Mouse (Mus musculus): ENCODE data around the gene Tmtc4. TPM values are rescaled to one million over a fixed set of nuclear protein-coding genes. Genes with fewer than 3 reads are reported as not detected.

Gene Tmtc4
- 4.3 and 5.4 TPM in 2 replicates for polyA plus RNA-seq (2012; rRNA removed)

GRCm38 (mm10) chr14:122983226-122984215 lies at the start of gene Tmtc4:
Gene Tmtc4, minus strand, starts transcription at chr14:122984035.
- Histone ChIP-seq H3K36me3 (ENCODE audit: control insufficient read depth, insufficient read depth, low read length) (no peaks in the 10 kb centered on the region), H3K4me1 (ENCODE audit: control insufficient read depth, insufficient read depth, insufficient read length, low read length) (peaks cover 9% of the 10 kb centered on the region; the same call in 1 of the 2 replicates), H3K27me3 (ENCODE audit: control insufficient read depth, insufficient read depth, low read length) (no peaks in the 10 kb centered on the region), H3K27ac (ENCODE audit: insufficient read depth, low read depth, low read length) (peak within 1 kb of the TSS; percentile 85), H3K4me3 (ENCODE audit: low read depth, low read length) (peak within 1 kb of the TSS; percentile 72)
- peak; percentile 18; the same call in 1 of the 2 replicates for TF ChIP-seq CTCF (IDR thresholded peaks at IDR 0.05; ENCODE audit: extremely low read depth, insufficient read length, insufficient replicate concordance, low read depth, low read length)
- TF ChIP-seq POLR2A (IDR thresholded peaks at IDR 0.05; ENCODE audit: low read depth, low read length) = peak; percentile 95; the same call in 1 of the 2 replicates
- 2% methylated on average over 50 of the region's 54 CpGs for whole genome bisulfite sequencing

DNA sequence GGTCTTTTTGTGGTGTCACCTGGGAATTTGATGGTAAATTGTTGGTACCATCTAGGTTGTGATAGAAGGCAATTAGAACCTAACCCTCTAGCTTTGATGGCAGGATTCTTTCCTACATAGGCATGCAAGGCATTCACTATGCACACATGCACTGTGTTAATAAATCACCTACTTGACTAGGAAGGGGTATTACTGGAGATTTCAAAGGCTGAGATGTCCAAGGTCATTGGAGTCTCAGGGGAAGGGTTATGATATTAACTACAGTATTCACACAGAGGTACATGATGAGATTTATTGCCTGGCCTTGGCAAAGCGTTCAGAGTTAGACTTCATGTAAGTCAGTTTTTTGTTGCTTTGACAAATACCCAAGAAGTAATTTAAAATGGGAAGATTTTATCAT lies 48.6 kb upstream of the Tmtc4 start:
- Histone ChIP-seq H3K4me1 (ENCODE audit: control insufficient read depth, insufficient read depth, insufficient read length, low read length) (no peaks in the 10 kb centered on the region), H3K27ac (ENCODE audit: insufficient read depth, low read depth, low read length) (no peak overlapping the region), H3K4me3 (ENCODE audit: low read depth, low read length) (no peak overlapping the region), H3K27me3 (ENCODE audit: control insufficient read depth, insufficient read depth, low read length) (no peaks in the 10 kb centered on the region), H3K36me3 (ENCODE audit: control insufficient read depth, insufficient read depth, low read length) (no peaks in the 10 kb centered on the region)
- WGBS = 41% methylated on average over 1 of the region's 1 CpGs
- TF ChIP-seq POLR2A (IDR thresholded peaks at IDR 0.05; ENCODE audit: low read depth, low read length) (no peak), CTCF (IDR thresholded peaks at IDR 0.05; ENCODE audit: extremely low read depth, insufficient read length, insufficient replicate concordance, low read depth, low read length) (no peak)

DNA sequence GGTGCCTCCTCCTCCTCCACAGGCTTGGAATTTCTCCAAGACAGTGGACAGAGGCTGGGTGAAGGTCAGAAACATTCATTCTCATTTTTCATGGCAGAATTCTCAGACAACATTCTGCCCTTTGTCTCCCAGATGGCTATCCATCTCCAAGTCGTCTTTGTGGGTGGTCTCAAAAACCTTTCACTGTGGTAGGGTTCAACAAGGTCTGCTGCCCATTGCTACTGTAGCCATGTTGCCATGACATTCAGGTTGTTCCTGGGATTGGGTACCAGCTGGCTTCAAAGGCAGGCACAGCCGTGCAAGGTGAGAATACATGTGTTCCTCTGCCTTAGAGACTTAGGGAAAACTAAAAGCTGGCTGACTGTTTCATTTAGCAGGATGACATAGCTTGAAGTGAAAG lies 44.0 kb upstream of the Tmtc4 start:
- WGBS = 50% methylated on average over 2 of the region's 2 CpGs
- Histone ChIP-seq H3K4me3 (ENCODE audit: low read depth, low read length) (no peak overlapping the region), H3K4me1 (ENCODE audit: control insufficient read depth, insufficient read depth, insufficient read length, low read length) (no peaks in the 10 kb centered on the region), H3K27me3 (ENCODE audit: control insufficient read depth, insufficient read depth, low read length) (no peaks in the 10 kb centered on the region), H3K27ac (ENCODE audit: insufficient read depth, low read depth, low read length) (no peak overlapping the region), H3K36me3 (ENCODE audit: control insufficient read depth, insufficient read depth, low read length) (no peaks in the 10 kb centered on the region)
- TF ChIP-seq POLR2A (IDR thresholded peaks at IDR 0.05; ENCODE audit: low read depth, low read length) = no peak
- no peak for TF ChIP-seq CTCF (IDR thresholded peaks at IDR 0.05; ENCODE audit: extremely low read depth, insufficient read length, insufficient replicate concordance, low read depth, low read length)

DNA sequence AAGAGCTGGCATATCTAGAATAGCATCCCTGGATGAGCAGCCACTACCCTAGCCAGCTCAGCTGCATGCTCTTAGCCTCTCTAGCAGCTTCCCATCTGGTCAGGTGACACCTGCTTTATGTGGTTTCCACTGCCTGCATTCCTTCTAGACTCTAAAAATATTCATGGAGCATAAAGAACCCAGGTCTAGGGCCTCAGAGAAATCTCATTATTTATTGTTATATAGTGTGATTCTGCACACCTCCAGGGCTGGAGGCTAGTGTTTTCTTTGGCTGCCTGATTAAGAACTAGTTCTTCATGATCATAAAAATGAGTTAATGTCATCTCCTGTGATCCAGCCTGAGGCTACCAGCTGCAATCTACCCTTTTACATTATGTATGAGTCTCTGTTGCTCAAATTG lies 39.1 kb upstream of the Tmtc4 start:
- H3K4me1 ChIP-seq (ENCODE audit: control insufficient read depth, insufficient read depth, insufficient read length, low read length) = no peaks in the 10 kb centered on the region
- H3K27me3 ChIP-seq (ENCODE audit: control insufficient read depth, insufficient read depth, low read length) = no peaks in the 10 kb centered on the region
- no peak for TF ChIP-seq CTCF (IDR thresholded peaks at IDR 0.05; ENCODE audit: extremely low read depth, insufficient read length, insufficient replicate concordance, low read depth, low read length)
- no peak for TF ChIP-seq POLR2A (IDR thresholded peaks at IDR 0.05; ENCODE audit: low read depth, low read length)
- no peak overlapping the region for H3K4me3 ChIP-seq (ENCODE audit: low read depth, low read length)
- no peaks in the 10 kb centered on the region for H3K36me3 ChIP-seq (ENCODE audit: control insufficient read depth, insufficient read depth, low read length)
- no peak overlapping the region for H3K27ac ChIP-seq (ENCODE audit: insufficient read depth, low read depth, low read length)

- 73% methylated on average over 1 of the region's 1 CpGs for WGBS
- no peaks in the 10 kb centered on the region for H3K27me3 ChIP-seq (ENCODE audit: control insufficient read depth, insufficient read depth, low read length)
- TF ChIP-seq POLR2A (IDR thresholded peaks at IDR 0.05; ENCODE audit: low read depth, low read length) (no peak), CTCF (IDR thresholded peaks at IDR 0.05; ENCODE audit: extremely low read depth, insufficient read length, insufficient replicate concordance, low read depth, low read length) (no peak)
- no peaks in the 10 kb centered on the region for H3K36me3 ChIP-seq (ENCODE audit: control insufficient read depth, insufficient read depth, low read length)
- no peak overlapping the region for H3K4me3 ChIP-seq (ENCODE audit: low read depth, low read length)
- H3K4me1 ChIP-seq (ENCODE audit: control insufficient read depth, insufficient read depth, insufficient read length, low read length) = no peaks in the 10 kb centered on the region
- H3K27ac ChIP-seq (ENCODE audit: insufficient read depth, low read depth, low read length) = no peak overlapping the region
These were observed 32.5 kb upstream of the Tmtc4 start for GRCm38 (mm10) chr14:123016310-123016709.

- no peak overlapping the region for H3K27ac ChIP-seq (ENCODE audit: insufficient read depth, low read depth, low read length)
- no peaks in the 10 kb centered on the region for H3K27me3 ChIP-seq (ENCODE audit: control insufficient read depth, insufficient read depth, low read length)
- no peaks in the 10 kb centered on the region for H3K36me3 ChIP-seq (ENCODE audit: control insufficient read depth, insufficient read depth, low read length)
- no peak for TF ChIP-seq CTCF (IDR thresholded peaks at IDR 0.05; ENCODE audit: extremely low read depth, insufficient read length, insufficient replicate concordance, low read depth, low read length)
- no peak for TF ChIP-seq POLR2A (IDR thresholded peaks at IDR 0.05; ENCODE audit: low read depth, low read length)
- no peaks in the 10 kb centered on the region for H3K4me1 ChIP-seq (ENCODE audit: control insufficient read depth, insufficient read depth, insufficient read length, low read length)
- H3K4me3 ChIP-seq (ENCODE audit: low read depth, low read length) = no peak overlapping the region
- WGBS = 81% methylated on average over 2 of the region's 2 CpGs
These were observed 31.9 kb upstream of the Tmtc4 start for GRCm38 (mm10) chr14:123015687-123016086.
